Mouse (Mus musculus): ENCODE measurements at regions not wholly inside any gene's neighbourhood (a gene's known extent, or its start where the extent isn't known, plus 50 kb on each side); places are given as distances from the start of the nearest gene placed in this dataset.
A peak's percentile ranks its signal among the peaks of the same experiment; 100 is the strongest.

DNA sequence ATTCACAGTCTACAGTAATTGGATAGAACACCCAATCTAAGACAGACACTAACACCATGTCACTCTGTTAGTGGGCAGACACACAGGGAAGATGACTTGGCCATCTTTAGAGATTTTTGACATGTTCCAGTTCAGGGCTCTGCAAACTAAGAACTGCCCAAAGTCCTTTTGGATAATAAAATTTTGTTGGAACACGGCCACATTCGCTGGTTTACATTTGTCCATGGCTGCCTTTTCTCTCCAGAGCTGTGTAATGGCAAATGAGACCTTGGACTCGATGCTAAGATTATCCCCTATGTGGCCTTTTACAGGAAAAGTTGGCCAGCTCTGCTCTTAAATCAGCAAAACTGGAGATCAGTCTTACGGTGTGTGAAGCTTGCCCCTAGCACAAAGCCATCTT, 173.3 kb upstream of the Usp24 start:
- ATAC-seq (replicated peaks; ENCODE audit: low FRiP score, low TSS enrichment, poor library complexity, severe bottlenecking), result no peak

DNA sequence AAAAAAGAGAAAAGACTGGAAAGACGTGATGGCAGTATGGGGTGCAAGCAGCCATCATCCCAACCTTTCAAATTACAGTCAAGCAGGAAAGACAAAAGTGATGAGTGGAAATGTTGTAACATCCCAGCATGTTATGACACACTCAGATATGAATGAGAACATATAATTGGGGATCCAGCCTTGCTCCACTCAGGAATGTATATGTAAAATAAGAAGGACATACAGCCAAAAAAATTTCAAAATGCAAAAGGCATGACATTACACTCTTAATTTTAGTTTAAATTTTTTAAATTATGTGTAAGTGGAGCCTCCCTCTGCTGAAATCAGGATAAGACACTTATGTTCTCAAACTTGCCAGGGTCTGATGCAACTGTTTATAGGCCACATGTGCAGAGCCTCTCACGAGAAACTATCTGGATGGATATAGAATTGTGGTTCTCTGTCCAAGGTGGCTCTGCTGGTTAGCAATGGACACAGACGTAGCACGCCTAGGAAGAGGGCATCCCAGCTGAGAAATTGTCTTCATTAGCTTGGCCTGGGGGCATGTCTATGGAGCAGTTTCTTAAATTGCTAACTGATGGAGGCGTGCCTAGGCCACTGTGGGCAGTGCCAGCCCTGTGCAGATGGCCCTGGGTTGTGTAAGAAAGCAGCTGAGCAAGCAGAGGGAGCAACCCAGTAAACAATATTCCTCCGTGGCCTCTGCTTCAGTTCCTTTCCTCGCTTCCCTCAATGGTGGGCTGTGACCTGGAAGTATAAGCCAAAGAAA, 171.5 kb upstream of the Usp24 start:
- no peak for ATAC-seq (replicated peaks; ENCODE audit: low FRiP score, low TSS enrichment, poor library complexity, severe bottlenecking)

DNA sequence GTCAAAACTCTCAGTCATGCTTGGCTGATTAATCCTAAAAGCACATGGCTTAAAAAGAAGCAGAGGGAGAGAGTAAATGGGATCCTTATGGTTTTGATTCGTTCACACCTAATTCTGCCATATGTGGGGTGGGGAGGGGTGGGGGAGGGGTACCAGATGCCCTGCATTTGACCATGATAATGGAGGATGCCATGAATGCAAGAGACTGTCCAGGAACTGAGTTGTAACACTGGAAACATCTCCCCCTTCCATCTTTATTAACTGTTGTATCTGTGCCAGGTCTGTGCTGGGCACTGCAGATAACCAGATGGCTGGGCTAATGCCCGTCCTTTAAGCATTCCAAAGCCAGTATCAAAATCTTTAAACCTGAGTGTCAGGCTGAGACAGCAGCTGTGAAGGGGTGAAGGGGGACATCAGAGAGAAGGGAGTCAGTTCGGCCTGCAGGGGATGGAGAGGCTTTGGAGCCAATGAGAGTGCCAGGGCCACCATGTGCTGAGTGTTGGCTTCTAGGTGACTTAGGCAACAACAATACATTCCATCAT, 169.0 kb upstream of the Usp24 start:
- ATAC-seq (replicated peaks; ENCODE audit: low FRiP score, low TSS enrichment, poor library complexity, severe bottlenecking), result 0 out of 2 replicates have a peak, but pooled peaks have one; percentile 22

DNA sequence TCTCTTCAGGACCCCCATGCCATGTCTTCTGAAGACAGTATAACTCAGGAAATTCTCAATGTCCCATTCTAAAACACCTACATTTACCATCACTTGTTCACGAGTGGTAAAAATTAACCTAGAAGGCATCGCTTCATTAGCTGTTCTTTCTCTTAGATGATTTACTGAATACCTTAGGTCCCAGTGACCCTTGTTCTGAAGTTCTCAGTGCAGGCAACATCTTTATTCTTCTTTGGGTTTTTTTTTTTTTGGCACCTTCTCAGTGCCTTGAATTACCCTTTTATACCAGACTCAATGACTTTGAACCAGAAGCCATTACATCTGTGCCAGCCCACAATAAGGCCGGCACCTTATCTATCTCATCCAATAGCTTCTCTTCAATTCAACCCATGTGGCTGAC, 167.1 kb upstream of the Usp24 start:
- no peak for ATAC-seq (replicated peaks; ENCODE audit: low FRiP score, low TSS enrichment, poor library complexity, severe bottlenecking)

DNA sequence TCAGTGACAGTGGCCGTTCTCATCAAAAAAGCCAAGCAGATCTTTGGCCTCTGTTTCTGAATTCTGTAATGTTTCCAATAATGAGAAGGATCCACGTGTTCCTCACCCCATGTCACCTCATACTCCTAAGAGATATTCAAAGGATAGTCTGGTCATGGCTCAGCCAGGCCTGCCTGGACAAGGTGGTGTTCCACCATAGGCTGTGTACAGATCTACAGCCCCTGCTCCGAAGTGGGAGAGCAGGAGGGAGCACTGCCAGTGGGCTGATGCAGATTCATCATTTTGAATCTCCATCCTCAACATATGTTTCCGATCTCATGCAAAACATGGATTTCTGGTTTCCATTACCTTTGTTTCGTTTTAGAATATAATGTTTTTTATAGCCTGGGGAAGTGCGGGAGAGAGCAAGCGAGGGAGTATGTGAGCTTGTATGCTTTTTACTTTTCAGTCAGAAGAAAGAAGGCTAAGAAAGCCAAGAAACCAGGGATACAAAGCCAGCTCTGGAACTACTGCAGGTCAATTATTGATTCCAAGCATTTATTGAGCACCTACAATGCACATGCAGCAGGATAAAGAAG, 166.5 kb upstream of the Usp24 start:
- ATAC-seq (replicated peaks; ENCODE audit: low FRiP score, low TSS enrichment, poor library complexity, severe bottlenecking), result no peak

DNA sequence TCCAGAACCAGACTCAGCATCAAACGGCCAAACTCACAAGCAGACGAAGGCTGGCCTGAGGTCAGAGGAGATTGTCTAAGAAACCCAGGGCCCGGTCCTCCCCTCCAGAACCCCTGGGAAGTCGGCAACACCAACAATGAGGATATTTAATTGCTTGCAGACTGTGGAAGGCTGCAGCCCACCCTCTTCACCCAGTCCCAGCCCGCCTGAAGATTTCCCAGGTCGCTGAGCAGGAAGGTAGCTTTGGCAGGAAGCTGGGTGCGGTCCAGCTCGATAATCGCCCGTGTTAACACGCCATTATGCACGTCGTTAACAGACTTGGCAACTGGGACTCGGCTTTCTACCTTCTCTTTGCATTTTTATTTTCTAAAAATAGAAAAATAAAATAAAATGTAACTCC, 165.2 kb upstream of the Usp24 start:
- ATAC-seq (replicated peaks; ENCODE audit: low FRiP score, low TSS enrichment, poor library complexity, severe bottlenecking), result no peak

DNA sequence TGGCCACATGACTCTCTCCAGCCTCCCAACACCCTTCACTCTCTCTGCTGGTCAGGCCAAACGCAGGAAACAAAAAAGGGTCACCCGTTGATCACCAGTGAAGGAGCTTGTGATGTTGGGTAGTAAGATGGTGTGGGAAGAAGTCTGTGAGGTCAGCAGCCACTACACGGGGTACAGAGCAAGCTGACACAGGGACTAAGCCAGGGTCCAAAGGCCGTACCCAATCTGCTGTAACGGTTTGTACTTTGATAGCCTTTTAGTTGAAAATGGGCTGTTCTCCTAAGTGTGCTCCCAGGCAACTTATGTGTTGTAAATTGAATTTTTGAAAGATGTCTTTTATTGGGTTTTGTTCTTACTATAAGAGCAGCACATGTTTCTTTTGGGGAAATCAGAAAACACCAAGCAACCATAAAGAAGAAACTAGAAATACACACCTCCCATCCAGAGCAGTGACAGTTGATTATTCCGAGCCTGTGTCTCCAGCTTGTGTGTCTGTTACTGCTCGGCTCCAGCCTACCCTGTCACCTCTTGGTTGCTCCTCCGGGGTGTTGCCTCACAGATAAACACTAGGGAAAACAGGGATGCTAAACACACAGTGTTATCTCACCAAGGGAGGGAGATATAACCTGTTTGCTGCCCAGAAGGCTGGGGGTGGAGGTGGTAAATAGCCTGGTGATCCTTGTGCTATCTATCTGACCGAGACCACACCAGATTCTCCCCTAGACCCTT, 158.4 kb upstream of the Usp24 start:
- no peak for ATAC-seq (replicated peaks; ENCODE audit: low FRiP score, low TSS enrichment, poor library complexity, severe bottlenecking)

DNA sequence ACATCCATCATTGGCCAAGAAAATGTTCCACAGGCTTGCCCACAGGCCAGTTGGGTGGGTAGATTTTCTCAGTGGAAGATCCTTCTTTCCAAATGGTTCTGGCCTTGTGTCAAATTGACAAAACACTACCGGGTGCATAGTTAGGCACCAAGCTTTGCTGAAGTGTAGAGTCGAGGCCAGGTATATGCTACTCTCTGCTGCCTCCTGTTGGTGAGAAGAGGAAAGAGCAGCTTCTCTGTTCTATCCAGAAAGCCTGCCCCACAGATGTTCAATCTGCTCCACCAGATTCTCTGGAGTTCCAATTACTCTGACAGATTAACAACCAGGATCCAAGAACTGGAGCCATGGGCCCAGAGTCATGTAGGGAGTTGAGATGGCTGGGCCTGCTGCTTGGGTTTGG, 154.4 kb upstream of the Usp24 start:
- ATAC-seq (replicated peaks; ENCODE audit: low FRiP score, low TSS enrichment, poor library complexity, severe bottlenecking), result peak; percentile 50; the same call in 1 of the 2 replicates

DNA sequence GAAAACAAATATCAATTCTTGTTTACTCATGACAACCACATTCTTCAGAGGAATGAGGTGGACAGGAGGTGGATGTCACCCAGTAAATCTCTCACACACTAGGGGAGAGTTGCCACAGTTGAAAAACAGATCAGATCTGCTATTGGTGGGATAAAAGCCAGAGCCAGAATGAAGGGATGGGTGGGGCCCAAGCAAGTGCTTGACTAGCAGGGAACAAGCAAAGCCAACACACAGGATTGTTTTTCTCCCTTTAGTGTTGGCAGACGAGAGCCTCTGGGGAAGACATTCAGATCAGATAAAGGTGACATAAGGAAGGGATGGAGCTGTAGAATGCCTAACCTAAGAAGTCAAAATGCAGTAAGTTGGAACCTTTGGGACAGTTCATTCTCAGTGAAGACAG, 153.5 kb upstream of the Usp24 start:
- ATAC-seq (replicated peaks; ENCODE audit: low FRiP score, low TSS enrichment, poor library complexity, severe bottlenecking), result no peak

DNA sequence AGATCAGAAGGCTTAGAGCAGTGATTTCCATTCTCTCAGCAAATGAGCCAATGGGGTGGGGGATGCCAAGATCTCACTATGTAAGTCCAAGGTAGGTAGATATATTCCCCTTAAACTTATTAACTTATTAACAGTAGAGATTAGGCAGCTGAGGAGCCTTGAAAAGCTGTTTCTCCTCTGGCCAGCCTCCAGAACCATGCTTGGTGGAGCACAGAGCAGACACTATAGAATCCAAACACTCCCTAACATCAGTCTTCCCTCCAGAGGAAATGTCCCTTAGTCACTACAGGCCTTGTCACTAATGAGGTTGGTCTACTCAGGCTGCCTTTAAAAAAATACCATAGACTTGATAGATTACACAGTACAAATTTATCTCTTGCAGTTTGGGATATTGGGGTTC, 152.8 kb upstream of the Usp24 start:
- ATAC-seq (replicated peaks; ENCODE audit: low FRiP score, low TSS enrichment, poor library complexity, severe bottlenecking), result no peak

DNA sequence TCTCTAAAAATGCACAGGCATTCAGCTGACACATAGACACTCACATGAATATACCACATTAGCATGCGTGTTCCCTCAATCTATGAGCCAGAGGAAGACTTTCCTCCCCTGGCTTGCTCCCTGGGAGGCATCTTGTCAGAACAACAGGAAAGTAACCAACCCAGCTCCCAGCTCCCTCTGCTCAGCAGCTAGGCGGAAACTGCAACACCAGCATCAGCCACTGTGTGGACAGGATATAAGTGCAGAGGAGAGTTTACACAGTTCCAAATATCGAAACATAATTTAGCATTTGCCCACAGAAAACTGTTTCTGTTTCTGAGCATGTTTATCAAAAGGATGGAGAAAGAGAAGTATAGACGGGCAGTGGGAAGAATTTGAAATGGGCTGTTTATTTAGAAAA, 148.3 kb upstream of the Usp24 start:
- ATAC-seq (replicated peaks; ENCODE audit: low FRiP score, low TSS enrichment, poor library complexity, severe bottlenecking), result no peak

DNA sequence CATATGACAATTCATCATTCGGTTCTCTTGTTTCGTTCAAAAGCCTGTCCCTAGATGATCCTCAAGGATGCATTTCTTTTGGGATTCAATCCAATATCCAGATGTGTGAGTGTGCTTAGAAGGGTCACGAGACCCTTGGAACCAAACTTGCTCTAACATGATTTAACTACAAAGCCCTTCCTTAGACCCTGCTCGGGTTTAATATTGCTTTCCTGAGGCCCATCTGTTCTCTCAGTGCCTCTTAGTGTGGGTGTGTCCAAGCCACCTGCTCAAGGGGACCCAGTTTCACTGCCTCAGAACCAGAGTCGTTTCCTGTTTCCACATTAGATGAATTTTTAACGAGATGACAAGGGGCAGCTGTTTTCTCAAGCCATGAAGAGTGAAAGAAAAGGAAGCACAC, 147.3 kb upstream of the Usp24 start:
- no peak for ATAC-seq (replicated peaks; ENCODE audit: low FRiP score, low TSS enrichment, poor library complexity, severe bottlenecking)

DNA sequence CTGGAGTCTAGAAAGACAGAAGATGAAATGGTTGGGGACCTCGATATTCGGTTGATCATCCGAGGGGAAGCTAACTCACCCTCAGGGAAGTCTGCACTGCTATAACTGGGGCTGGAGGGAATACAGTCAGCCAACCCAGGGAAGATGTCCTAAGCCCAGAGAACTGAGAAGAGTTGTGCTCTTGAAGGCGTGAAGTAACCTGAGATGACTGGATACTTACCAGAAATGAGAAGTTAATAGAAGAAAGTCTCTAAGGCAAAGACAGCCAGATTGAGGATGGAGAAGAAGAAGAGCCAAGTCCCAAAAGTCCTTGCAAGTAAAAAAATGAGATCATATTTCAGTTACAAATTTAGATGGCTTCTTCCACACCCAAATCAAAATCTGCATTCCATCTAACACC, 146.5 kb upstream of the Usp24 start:
- ATAC-seq (replicated peaks; ENCODE audit: low FRiP score, low TSS enrichment, poor library complexity, severe bottlenecking), result no peak

DNA sequence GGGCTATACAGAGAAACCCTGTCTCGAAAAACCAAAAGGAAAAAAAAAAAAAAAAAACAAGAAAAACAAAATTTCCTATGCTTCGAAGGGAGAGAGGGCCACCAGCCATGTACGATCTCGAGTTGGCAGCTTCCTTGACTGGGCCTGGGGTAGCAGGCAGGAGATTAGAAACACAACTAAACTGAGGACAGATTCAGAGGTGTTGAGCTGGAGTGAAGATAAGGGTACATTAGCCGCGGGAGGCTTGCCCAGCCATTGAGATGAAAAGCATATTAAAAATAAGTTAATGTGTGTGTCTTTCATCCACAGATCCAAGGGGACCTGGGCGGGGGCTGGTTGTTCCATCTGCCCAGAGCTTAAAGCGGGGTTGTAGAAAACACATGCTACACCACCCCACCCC, 145.3 kb upstream of the Usp24 start:
- no peak for ATAC-seq (replicated peaks; ENCODE audit: low FRiP score, low TSS enrichment, poor library complexity, severe bottlenecking)

DNA sequence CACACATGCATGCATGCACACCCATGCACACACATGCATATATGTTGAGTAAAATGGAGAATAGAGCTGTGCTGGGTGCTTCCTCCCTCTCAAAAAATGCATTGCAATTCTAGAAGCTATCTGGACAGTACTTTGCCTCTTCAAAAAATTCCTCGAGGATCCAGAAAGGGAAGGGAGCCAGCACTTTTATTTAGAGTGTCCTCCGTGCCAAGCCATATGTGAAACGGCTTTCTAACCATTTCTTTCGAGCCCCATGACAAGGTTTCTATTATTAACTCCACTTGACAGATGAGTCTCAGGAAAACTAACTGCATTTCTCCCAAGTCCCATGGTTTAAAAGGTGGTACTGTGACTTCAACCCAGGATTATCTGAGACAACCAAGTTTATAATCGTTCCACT, 140.7 kb upstream of the Usp24 start:
- no peak for ATAC-seq (replicated peaks; ENCODE audit: low FRiP score, low TSS enrichment, poor library complexity, severe bottlenecking)

DNA sequence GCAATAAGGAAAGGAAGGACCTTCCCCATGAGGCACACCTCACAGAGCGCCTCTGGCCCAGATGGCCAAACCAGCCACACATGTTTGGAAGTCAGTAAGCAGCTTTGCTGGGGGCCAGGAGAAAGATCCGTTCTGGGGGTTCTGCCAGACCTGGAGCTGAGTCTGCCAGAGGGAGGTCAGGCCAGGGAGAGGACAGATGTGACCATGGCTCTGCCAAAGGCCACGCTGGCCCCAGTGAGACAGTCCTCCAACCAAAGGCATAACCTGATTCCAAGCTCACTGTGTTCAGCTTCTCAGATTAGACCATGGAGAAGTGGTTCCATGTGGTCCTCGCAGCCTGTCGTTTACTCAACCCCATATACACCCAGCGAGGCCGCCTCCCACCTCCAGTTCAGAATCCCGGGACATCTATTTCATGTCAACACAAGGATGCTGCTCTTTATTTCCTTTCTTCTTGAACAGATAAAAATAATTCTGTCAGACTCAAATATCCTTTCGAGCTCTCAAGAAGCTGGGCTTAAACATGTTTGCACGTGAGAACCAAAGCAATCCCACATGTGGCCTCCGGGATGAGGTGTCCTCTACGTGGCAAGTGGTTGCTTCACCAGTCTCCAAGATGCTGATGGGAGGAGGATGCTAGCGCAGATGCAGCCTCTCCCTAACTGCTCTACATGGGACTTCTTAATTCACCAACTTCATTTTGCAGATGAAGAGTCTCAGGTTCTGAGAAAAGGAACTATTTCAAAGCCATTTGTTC, 130.1 kb upstream of the Usp24 start:
- no peak for ATAC-seq (replicated peaks; ENCODE audit: low FRiP score, low TSS enrichment, poor library complexity, severe bottlenecking)

DNA sequence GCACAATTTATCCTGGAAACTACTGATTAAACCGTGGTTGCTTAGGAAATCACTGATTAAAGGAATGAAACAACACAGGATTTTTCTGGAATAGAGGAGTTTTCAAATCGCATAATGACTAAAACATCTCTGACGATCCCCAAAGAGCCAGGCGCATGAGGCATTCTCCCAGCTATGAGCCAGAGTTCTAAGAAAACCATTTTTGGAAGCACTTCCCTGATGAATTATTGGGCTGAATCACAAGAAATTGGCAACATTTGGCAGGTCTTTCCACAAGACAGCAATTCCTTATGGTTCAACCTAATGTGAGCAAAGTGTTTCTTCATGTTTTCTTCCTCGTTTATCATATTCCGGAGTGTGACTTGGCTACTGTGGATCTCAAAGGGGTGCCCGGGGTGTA, 129.3 kb upstream of the Usp24 start:
- ATAC-seq (replicated peaks; ENCODE audit: low FRiP score, low TSS enrichment, poor library complexity, severe bottlenecking), result no peak

DNA sequence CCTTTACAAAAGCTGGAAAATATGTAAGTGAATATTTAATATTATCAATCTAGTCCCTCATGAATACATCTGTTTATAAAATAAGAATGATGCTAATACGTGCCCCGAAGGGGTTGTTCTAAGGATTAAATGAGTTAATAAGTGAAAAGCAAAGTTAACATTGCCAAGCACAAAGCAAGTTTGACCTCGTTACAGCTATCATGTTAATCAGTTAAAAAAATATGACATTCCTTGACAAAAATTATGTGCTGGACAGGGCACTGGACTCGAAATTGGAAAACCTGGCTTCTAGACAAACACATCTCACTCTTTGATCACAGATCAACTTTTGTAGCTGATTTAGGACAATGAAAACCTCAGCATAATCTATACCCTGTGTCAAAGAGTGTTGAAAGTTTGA, 125.8 kb upstream of the Usp24 start:
- no peak for ATAC-seq (replicated peaks; ENCODE audit: low FRiP score, low TSS enrichment, poor library complexity, severe bottlenecking)

DNA sequence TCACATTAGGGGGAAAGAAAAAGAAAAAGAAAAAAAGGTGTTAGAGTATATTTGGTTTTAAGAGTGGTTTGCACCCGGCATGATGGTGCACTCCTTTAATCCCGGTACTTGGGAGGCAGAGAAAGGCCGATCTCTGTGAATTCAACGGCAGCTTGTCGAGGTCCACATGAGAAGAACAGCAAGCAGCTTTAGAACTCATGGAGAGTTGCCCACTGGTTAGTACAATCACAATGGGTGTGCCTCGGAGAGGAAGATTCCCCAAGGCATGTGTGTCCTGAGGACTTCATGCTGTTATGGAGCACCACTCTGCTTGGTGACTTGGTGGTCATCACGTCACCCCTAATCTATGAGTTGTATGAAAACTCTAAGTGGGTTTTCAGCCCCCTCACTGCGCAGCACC, 124.7 kb upstream of the Usp24 start:
- ATAC-seq (replicated peaks; ENCODE audit: low FRiP score, low TSS enrichment, poor library complexity, severe bottlenecking), result no peak

DNA sequence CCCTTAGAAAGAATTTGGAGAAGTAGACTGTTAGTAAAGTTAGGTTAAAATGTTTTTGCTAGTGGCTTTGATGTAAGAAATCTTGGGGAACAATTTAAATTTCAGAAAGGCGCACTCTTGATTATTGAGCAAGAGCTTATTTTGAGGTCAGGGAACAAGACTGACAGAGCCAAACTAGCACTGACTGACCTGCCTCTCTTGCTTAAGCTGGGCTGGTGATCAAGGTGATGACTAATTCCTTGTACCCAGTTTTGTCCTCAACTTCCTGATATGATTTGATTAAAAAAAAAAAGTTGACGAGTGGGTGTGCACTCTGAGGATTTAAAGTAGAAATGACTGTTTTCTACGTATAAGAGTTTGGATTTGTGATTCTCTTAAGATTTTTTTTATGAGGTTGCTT, 124.2 kb upstream of the Usp24 start:
- no peak for ATAC-seq (replicated peaks; ENCODE audit: low FRiP score, low TSS enrichment, poor library complexity, severe bottlenecking)

Measured in megakaryocyte-erythroid progenitor cell, adult 5-6 weeks (primary cell).